Mouse (Mus musculus) bone marrow macrophage, adult 2 months (primary cell): ENCODE results near the gene Proser1. TPM values are rescaled to one million over a fixed set of nuclear protein-coding genes. Genes with fewer than 3 reads are reported as not detected.

Experiments
- H3K27ac ChIP-seq: 2 replicates; pipeline ENCODE4 v1.5.1; 2012; ENCODE audit warnings: low read depth, low read length; ENCODE audit not compliant: insufficient read depth
- H3K4me1 ChIP-seq: 2 replicates; pipeline ENCODE4 v1.6.1; 2012; ENCODE audit warnings: low read length; ENCODE audit not compliant: control insufficient read depth, insufficient read depth
- H3K4me3 ChIP-seq: 2 replicates; pipeline ENCODE4 v1.5.1; 2012; ENCODE audit warnings: mild to moderate bottlenecking, low read length, moderate library complexity; ENCODE audit not compliant: insufficient read depth
- CTCF ChIP-seq: IDR thresholded peaks from 2 replicates; pipeline ENCODE4 v1.5.1; 2012; ENCODE audit warnings: low read depth, mild to moderate bottlenecking, low read length, moderate library complexity
- POLR2A ChIP-seq: IDR thresholded peaks from 2 replicates; pipeline ENCODE4 v1.6.1; 2012; ENCODE audit warnings: mild to moderate bottlenecking, low read depth, low read length, borderline replicate concordance
- polyA plus RNA-seq: library from polyadenylated mRNA; stranded (reverse); fragments of >200 nt; gene quantifications from 2 replicates; pipeline ENCODE4 v1.2.4, GENCODE M21; 2012; ENCODE audit not compliant: missing spikeins, insufficient read depth, insufficient read length

Proser1 gene
- polyA plus RNA-seq, 1 experiment: 21.5 TPM

DNA sequence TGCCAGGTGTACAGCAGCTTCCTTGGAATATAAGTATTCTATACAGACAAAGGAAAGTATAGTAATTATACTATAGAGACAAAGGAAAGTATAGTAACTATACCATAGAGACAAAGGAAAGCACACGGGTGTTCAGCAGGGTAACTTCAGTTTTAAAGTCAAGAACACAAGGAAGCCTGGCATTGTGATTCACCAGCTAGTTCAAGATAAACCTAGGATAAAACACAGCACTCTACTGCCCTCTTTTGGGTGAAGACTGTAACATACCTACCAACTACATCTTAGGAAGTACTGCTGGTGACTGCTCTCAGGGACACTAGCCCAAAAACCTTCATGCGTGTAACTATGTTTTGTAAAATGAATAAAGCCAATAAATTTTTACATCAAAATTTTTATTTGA is 15.3 kb upstream of the Proser1 start:
- Histone ChIP-seq H3K27ac (no peak overlapping the region), H3K4me3 (no peak overlapping the region), H3K4me1 (no peaks in the 10 kb centered on the region)
- no peak for TF ChIP-seq CTCF
- TF ChIP-seq POLR2A: no peak

GRCm38 (mm10) chr3:53450666-53451065 is 12.8 kb upstream of the Proser1 start:
- H3K4me1 ChIP-seq: no peaks in the 10 kb centered on the region
- TF ChIP-seq CTCF (no peak), POLR2A (no peak)
- no peak overlapping the region for H3K27ac ChIP-seq
- no peak overlapping the region for H3K4me3 ChIP-seq

GRCm38 (mm10) chr3:53452351-53452750 is 11.1 kb upstream of the Proser1 start:
- TF ChIP-seq POLR2A (no peak), CTCF (no peak)
- H3K4me3 ChIP-seq: no peak overlapping the region
- H3K4me1 ChIP-seq: 0 out of 2 replicates have a peak, but pooled peaks cover 1% of the 10 kb centered on the region
- H3K27ac ChIP-seq: no peak overlapping the region

DNA sequence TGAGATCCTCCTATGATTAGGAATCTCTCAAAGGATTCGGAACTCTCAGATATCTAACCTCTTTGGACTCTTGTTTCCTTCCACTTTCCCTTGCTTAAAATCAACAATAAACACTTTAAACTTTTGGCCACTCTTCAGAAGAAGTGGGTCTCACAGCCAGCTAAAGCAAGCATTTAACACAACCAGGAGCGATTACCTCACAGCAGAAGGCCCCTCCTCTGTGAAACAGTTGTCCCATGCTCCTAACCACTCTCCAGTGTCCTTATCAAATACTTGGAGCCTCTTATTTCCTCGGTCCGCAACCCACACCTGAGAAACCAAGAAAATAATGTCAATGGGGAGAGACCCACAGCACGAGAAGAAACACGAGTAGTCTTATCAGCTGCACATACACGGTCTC is 10.1 kb upstream of the Proser1 start:
- Histone ChIP-seq H3K27ac (no peak overlapping the region), H3K4me1 (peaks cover 5% of the 10 kb centered on the region), H3K4me3 (no peak overlapping the region)
- TF ChIP-seq POLR2A: no peak

- no peak for TF ChIP-seq CTCF
- TF ChIP-seq POLR2A: no peak
- peaks cover 9% of the 10 kb centered on the region for H3K4me1 ChIP-seq
- H3K4me3 ChIP-seq: no peak overlapping the region
- no peak overlapping the region for H3K27ac ChIP-seq
Observed at GRCm38 (mm10) chr3:53454005-53454404, 9.5 kb upstream of the Proser1 start.

DNA sequence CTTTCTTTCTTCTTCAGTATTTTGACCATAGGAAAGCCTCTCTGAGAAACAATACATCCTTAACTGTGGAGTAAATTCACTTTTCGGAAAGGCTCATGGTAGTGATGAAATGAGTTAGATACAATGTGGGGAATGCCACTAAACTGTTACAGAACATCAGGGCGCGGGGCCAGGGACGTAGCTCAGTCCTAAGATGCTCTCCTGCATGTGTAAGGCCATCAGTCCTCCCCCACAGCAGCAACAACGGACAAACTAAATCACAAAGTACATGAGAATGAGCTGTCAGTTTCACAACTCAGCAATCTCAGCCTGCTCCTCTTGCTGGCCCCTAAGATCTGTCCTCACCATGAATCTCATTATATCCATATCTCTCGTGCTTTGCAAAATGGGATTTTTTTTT is 8.9 kb upstream of the Proser1 start:
- Histone ChIP-seq H3K27ac (no peak overlapping the region), H3K4me3 (no peak overlapping the region), H3K4me1 (peaks cover 9% of the 10 kb centered on the region)
- no peak for TF ChIP-seq CTCF
- no peak for TF ChIP-seq POLR2A

GRCm38 (mm10) chr3:53454984-53455383 is 8.5 kb upstream of the Proser1 start:
- Histone ChIP-seq H3K4me3 (no peak overlapping the region), H3K4me1 (peaks cover 11% of the 10 kb centered on the region), H3K27ac (no peak overlapping the region)
- TF ChIP-seq CTCF (no peak), POLR2A (no peak)

GRCm38 (mm10) chr3:53457750-53458149 is 5.7 kb upstream of the Proser1 start:
- H3K27ac ChIP-seq: no peak overlapping the region
- H3K4me3 ChIP-seq: no peak overlapping the region
- no peak for TF ChIP-seq POLR2A
- no peak for TF ChIP-seq CTCF
- peaks cover 21% of the 10 kb centered on the region for H3K4me1 ChIP-seq

DNA sequence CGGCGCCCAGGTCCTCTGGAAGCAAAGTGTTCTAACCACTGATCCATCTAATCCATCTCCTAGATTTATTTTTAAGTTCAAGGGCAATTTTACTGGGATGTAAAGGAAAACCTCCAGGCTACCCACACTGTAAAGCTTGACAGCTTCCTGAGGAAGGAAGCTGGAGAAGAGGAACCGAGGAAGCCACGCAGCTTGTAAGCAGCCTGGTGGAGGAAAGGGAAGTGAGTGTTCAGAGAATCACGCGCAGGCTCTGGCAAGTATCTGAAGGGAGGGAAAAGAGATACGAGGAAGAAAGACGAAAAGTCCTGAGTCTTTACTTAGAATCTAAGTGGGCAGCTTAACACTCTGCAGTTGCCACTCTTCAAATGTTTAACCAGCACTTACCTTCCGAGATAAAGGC is 3.4 kb upstream of the Proser1 start:
- TF ChIP-seq CTCF (no peak), POLR2A (no peak)
- Histone ChIP-seq H3K4me1 (peaks cover 21% of the 10 kb centered on the region), H3K4me3 (peak overlapping the region; percentile 51), H3K27ac (peak overlapping the region; percentile 98)

- peak overlapping the region; percentile 95 for H3K27ac ChIP-seq
- H3K4me3 ChIP-seq: peak overlapping the region; percentile 79
- peaks cover 26% of the 10 kb centered on the region for H3K4me1 ChIP-seq
- no peak for TF ChIP-seq CTCF
Observed at GRCm38 (mm10) chr3:53462701-53463045, 793 bp upstream of the Proser1 start.

GRCm38 (mm10) chr3:53463765-53464114 is 274 bp downstream of the Proser1 start:
- no peak for TF ChIP-seq POLR2A
- no peak for TF ChIP-seq CTCF
- Histone ChIP-seq H3K4me3 (peak overlapping the region; percentile 79), H3K4me1 (peaks cover 24% of the 10 kb centered on the region), H3K27ac (peak overlapping the region; percentile 83)
